Mouse (Mus musculus) limb, embryonic 14.5 days (tissue): ENCODE measurements around the gene C77080. TPM values are rescaled to one million over a fixed set of nuclear protein-coding genes. Genes with fewer than 3 reads are reported as not detected.

ENCODE experiments used
- ATAC-seq: fragments of 200-750 bp; cut with Nextera tagmentation; 2 replicates; pipeline ENCODE4 v1.8.0; 2017; ENCODE audit warnings: low read depth, moderate number of reproducible peaks, moderate TSS enrichment; ENCODE audit not compliant: low FRiP score
- DNase-seq: peaks from one replicate; pipeline ENCODE4 v3.0.0-alpha.2; 2015; ENCODE audit warnings: low spot score
- H3K27ac ChIP-seq: fragments of 300-500 bp; sonication (generic); replicated peaks from 2 replicates; pipeline ENCODE4 v1.5.1; 2014; ENCODE audit warnings: low read depth, mild to moderate bottlenecking, low read length, moderate library complexity, mixed read lengths
- H3K27me3 ChIP-seq: fragments of 300-500 bp; sonication (generic); 2 replicates; pipeline ENCODE4 v1.6.1; 2014; ENCODE audit warnings: low read length, mixed read lengths; ENCODE audit not compliant: control insufficient read depth, insufficient read depth
- H3K36me3 ChIP-seq: fragments of 300-500 bp; sonication (generic); 2 replicates; pipeline ENCODE4 v1.6.1; 2014; ENCODE audit warnings: mild to moderate bottlenecking, low read length, moderate library complexity, mixed read lengths; ENCODE audit not compliant: control insufficient read depth, insufficient read depth
- H3K4me1 ChIP-seq: fragments of 300-500 bp; sonication (generic); 2 replicates; pipeline ENCODE4 v1.6.1; 2014; ENCODE audit warnings: antibody characterized with exemption, low read length, mixed read lengths; ENCODE audit not compliant: control insufficient read depth, insufficient read depth
- H3K4me2 ChIP-seq: fragments of 300-500 bp; sonication (generic); replicated peaks from 2 replicates; pipeline ENCODE4 v1.6.1; 2014; ENCODE audit warnings: low read depth, mild to moderate bottlenecking, low read length, moderate library complexity; ENCODE audit not compliant: severe bottlenecking
- H3K4me3 ChIP-seq: fragments of 300-500 bp; sonication (generic); replicated peaks from 2 replicates; pipeline ENCODE4 v1.5.1; 2014; ENCODE audit warnings: low read length
- H3K9ac ChIP-seq: fragments of 300-500 bp; sonication (generic); 2 replicates; pipeline ENCODE4 v1.6.1; 2014; ENCODE audit warnings: mild to moderate bottlenecking, low read depth, low read length, moderate library complexity; ENCODE audit not compliant: severe bottlenecking
- H3K9me3 ChIP-seq: fragments of 300-500 bp; sonication (generic); 2 replicates; pipeline ENCODE4 v1.6.1; 2016; ENCODE audit warnings: low read length; ENCODE audit not compliant: control insufficient read depth
- POLR2A ChIP-seq: fragments of 200-500 bp; IDR thresholded peaks from 2 replicates; pipeline ENCODE4 v1.8.0; 2012; ENCODE audit warnings: inconsistent platforms, mild to moderate bottlenecking, moderate library complexity, borderline replicate concordance; ENCODE audit not compliant: insufficient read depth, insufficient read length; ENCODE audit errors: extremely low read depth
- WGBS: fragments of 180-500 bp; shearing (Covaris S2); extraction: QIAGEN DNeasy Blood & Tissue Kit; methylation state at CpG from one replicate; pipeline ENCODE4 v1.1.7; 2014; 5-methylcytosine and 5-hydroxymethylcytosine counted together
- microRNA-seq: library from miRNA; unstranded; fragments of <30 nt; microRNA quantifications from one replicate; pipeline ENCODE4, GENCODE M21; 2016
- polyA plus RNA-seq, 2 experiments: library from polyadenylated mRNA; depleted of rRNA in 1 of 2; stranded (reverse) in 1 of 2; unstranded in 1 of 2; fragments of >200 nt; fragmentation: Nextera tagmentation in 1 of 2; extraction: Ambion mirVana in 1 of 2; gene quantifications; 2 replicates each; pipeline versions ENCODE4 v1.2.1 to v1.2.3; 2012 to 2014

Gene C77080
- polyA plus RNA-seq, 2 experiments, result 7.6 to 17.1 TPM

GRCm38 (mm10) chr4:129188803-129189541 is 72.2 kb downstream of the C77080 start:
- H3K9ac ChIP-seq, result peak overlapping the region; percentile 88
- H3K4me3 ChIP-seq, result peak overlapping the region; percentile 85
- 1% methylated on average over 39 of the region's 74 CpGs for WGBS
- ATAC-seq, result peak; percentile 72
- H3K27me3 ChIP-seq, result no peaks in the 10 kb centered on the region
- H3K36me3 ChIP-seq, result 0 out of 2 replicates have a peak, but pooled peaks cover 6% of the 10 kb centered on the region
- H3K4me2 ChIP-seq, result peak overlapping the region; percentile 58
- DNase-seq, result peak; percentile 28
- no peaks in the 10 kb centered on the region for H3K9me3 ChIP-seq
- no peak for TF ChIP-seq POLR2A
- peaks cover 19% of the 10 kb centered on the region for H3K4me1 ChIP-seq
- peak overlapping the region; percentile 91 for H3K27ac ChIP-seq

DNA sequence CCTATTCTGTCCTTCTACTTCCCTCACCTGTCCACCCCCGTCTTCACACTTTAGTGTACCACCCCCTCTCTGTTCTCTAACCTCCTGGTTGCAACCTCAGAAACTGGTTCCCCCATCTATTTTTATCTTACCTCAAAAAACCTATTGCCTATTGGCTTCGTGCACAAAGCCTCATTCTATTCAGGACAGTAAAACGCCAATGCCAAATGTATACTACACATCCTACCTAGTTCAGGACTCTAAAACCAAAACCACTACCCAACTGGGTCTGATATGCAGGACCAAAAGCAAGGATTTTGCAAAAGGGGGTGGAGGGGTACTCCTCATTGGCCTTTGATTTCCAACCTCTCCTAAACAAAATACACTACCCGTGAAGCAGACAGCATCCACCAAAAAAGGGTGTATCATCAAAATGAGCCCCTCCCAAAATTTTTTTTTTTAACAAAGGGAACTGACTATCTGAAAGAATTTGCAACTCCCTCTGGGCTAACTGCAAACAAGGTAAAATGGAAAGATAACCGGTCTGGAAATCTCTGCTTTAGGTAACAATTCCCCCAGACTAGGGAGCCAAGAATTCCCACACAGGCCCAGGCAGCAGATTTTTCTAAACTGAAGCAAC is 73.1 kb downstream of the C77080 start:
- Histone ChIP-seq H3K27ac (peak overlapping the region; percentile 91; the same call in 1 of the 2 replicates), H3K27me3 (no peaks in the 10 kb centered on the region), H3K9ac (peak overlapping the region; percentile 88), H3K4me3 (peak overlapping the region; percentile 85), H3K36me3 (peaks cover 10% of the 10 kb centered on the region; the same call in 1 of the 2 replicates), H3K4me2 (peak overlapping the region; percentile 58), H3K4me1 (peaks cover 19% of the 10 kb centered on the region), H3K9me3 (no peaks in the 10 kb centered on the region)
- TF ChIP-seq POLR2A, result no peak
- WGBS, result 38% methylated on average over 5 of the region's 5 CpGs
- peak; percentile 7 for DNase-seq
- ATAC-seq, result no peak

- H3K9ac ChIP-seq, result no peak overlapping the region
- no peaks in the 10 kb centered on the region for H3K9me3 ChIP-seq
- H3K4me2 ChIP-seq, result no peak overlapping the region
- no peaks in the 10 kb centered on the region for H3K4me1 ChIP-seq
- no peaks in the 10 kb centered on the region for H3K27me3 ChIP-seq
- no peak overlapping the region for H3K27ac ChIP-seq
- TF ChIP-seq POLR2A, result no peak
- 49% methylated on average over 1 of the region's 1 CpGs for WGBS
- peaks cover 70% of the 10 kb centered on the region for H3K36me3 ChIP-seq
- ATAC-seq (no peak), DNase-seq (no peak)
- no peak overlapping the region for H3K4me3 ChIP-seq
Observed at GRCm38 (mm10) chr4:129179560-129179959, 81.6 kb downstream of the C77080 start.

- no peak for ATAC-seq
- no peak for DNase-seq
- no peaks in the 10 kb centered on the region for H3K9me3 ChIP-seq
- H3K36me3 ChIP-seq, result peaks cover 78% of the 10 kb centered on the region
- H3K4me3 ChIP-seq, result no peak overlapping the region
- no peak overlapping the region for H3K9ac ChIP-seq
- no peaks in the 10 kb centered on the region for H3K4me1 ChIP-seq
- H3K27me3 ChIP-seq, result no peaks in the 10 kb centered on the region
- H3K4me2 ChIP-seq, result no peak overlapping the region
- no peak overlapping the region for H3K27ac ChIP-seq
- 79% methylated on average over 1 of the region's 1 CpGs for WGBS
- no peak for TF ChIP-seq POLR2A
Observed at GRCm38 (mm10) chr4:129172529-129172928, 88.7 kb downstream of the C77080 start.

Small RNA genes within 50 kb of the gene (microRNA-seq; reads per million reads assigned to microRNA genes)
- not detected for gene Gm22994

Other genes with a start within 250 kb of the C77080 start
- 28.1 and 29.1 TPM in 2 replicates for gene Rnf19b, start 203.1 kb downstream of the C77080 start, polyA plus RNA-seq (2012; rRNA removed)
- gene Rnf19b, start 203.1 kb downstream of the C77080 start, polyA plus RNA-seq (2014; fragmentation: Nextera tagmentation; extraction: Ambion mirVana), result 9.9 and 10.0 TPM in 2 replicates
- 8.8 and 9.9 TPM in 2 replicates for gene Tmem54, start 155.9 kb downstream of the C77080 start, polyA plus RNA-seq (2012; rRNA removed)
- gene Tmem54, start 155.9 kb downstream of the C77080 start, polyA plus RNA-seq (2014; fragmentation: Nextera tagmentation; extraction: Ambion mirVana), result 11.1 and 13.3 TPM in 2 replicates
- gene Hpca, start 139.4 kb downstream of the C77080 start, polyA plus RNA-seq (2012; rRNA removed), result 2.1 and 2.4 TPM in 2 replicates
- gene Hpca, start 139.4 kb downstream of the C77080 start, polyA plus RNA-seq (2014; fragmentation: Nextera tagmentation; extraction: Ambion mirVana), result 0.39 and 0.94 TPM in 2 replicates
- gene Fndc5, start 124.4 kb downstream of the C77080 start, polyA plus RNA-seq (2012; rRNA removed), result 32.8 and 32.9 TPM in 2 replicates
- gene Fndc5, start 124.4 kb downstream of the C77080 start, polyA plus RNA-seq (2014; fragmentation: Nextera tagmentation; extraction: Ambion mirVana), result 25.2 and 31.0 TPM in 2 replicates
- gene S100pbp, start 71.7 kb downstream of the C77080 start, polyA plus RNA-seq (2012; rRNA removed), result 59.9 and 67.7 TPM in 2 replicates
- 14.9 and 19.9 TPM in 2 replicates for gene S100pbp, start 71.7 kb downstream of the C77080 start, polyA plus RNA-seq (2014; fragmentation: Nextera tagmentation; extraction: Ambion mirVana)
- 37.7 and 50.3 TPM in 2 replicates for gene Yars, start 71.6 kb downstream of the C77080 start, polyA plus RNA-seq (2012; rRNA removed)
- gene Yars, start 71.6 kb downstream of the C77080 start, polyA plus RNA-seq (2014; fragmentation: Nextera tagmentation; extraction: Ambion mirVana), result 78.7 and 79.5 TPM in 2 replicates
- 3.9 and 5.3 TPM in 2 replicates for gene Sync, start 26.2 kb upstream of the C77080 start, polyA plus RNA-seq (2012; rRNA removed)
- 4.6 and 6.1 TPM in 2 replicates for gene Sync, start 26.2 kb upstream of the C77080 start, polyA plus RNA-seq (2014; fragmentation: Nextera tagmentation; extraction: Ambion mirVana)
- 112 and 128 TPM in 2 replicates for gene Rbbp4, start 74.0 kb upstream of the C77080 start, polyA plus RNA-seq (2012; rRNA removed)
- 331 and 346 TPM in 2 replicates for gene Rbbp4, start 74.0 kb upstream of the C77080 start, polyA plus RNA-seq (2014; fragmentation: Nextera tagmentation; extraction: Ambion mirVana)
- 26.4 and 36.6 TPM in 2 replicates for gene Zbtb8os, start 74.3 kb upstream of the C77080 start, polyA plus RNA-seq (2012; rRNA removed)
- gene Zbtb8os, start 74.3 kb upstream of the C77080 start, polyA plus RNA-seq (2014; fragmentation: Nextera tagmentation; extraction: Ambion mirVana), result 44.4 TPM in 2 replicates
- 16.2 and 16.8 TPM in 2 replicates for gene Zbtb8a, start 116.7 kb upstream of the C77080 start, polyA plus RNA-seq (2012; rRNA removed)
- gene Zbtb8a, start 116.7 kb upstream of the C77080 start, polyA plus RNA-seq (2014; fragmentation: Nextera tagmentation; extraction: Ambion mirVana), result 5.6 and 7.1 TPM in 2 replicates
- 0.87 and 1.0 TPM in 2 replicates for gene Zbtb8b, start 179.4 kb upstream of the C77080 start, polyA plus RNA-seq (2012; rRNA removed)
- gene Zbtb8b, start 179.4 kb upstream of the C77080 start, polyA plus RNA-seq (2014; fragmentation: Nextera tagmentation; extraction: Ambion mirVana), result 1.3 and 2.0 TPM in 2 replicates
- gene Bsdc1, start 200.2 kb upstream of the C77080 start, polyA plus RNA-seq (2012; rRNA removed), result 24.6 and 28.9 TPM in 2 replicates
- 27.6 and 29.9 TPM in 2 replicates for gene Bsdc1, start 200.2 kb upstream of the C77080 start, polyA plus RNA-seq (2014; fragmentation: Nextera tagmentation; extraction: Ambion mirVana)
- gene Tssk3, start 229.6 kb upstream of the C77080 start, polyA plus RNA-seq (2012; rRNA removed), result not detected in 2 replicates
- not detected in 2 replicates for gene Tssk3, start 229.6 kb upstream of the C77080 start, polyA plus RNA-seq (2014; fragmentation: Nextera tagmentation; extraction: Ambion mirVana)
- gene Fam229a, start 229.8 kb upstream of the C77080 start, polyA plus RNA-seq (2012; rRNA removed), result 0.15 TPM in 1 of 2 replicates, not detected in the other
- gene Fam229a, start 229.8 kb upstream of the C77080 start, polyA plus RNA-seq (2014; fragmentation: Nextera tagmentation; extraction: Ambion mirVana), result not detected in 2 replicates